Comparison of ENCODE assay signal across 29 mouse cellular contexts in the genomic region with DNA sequence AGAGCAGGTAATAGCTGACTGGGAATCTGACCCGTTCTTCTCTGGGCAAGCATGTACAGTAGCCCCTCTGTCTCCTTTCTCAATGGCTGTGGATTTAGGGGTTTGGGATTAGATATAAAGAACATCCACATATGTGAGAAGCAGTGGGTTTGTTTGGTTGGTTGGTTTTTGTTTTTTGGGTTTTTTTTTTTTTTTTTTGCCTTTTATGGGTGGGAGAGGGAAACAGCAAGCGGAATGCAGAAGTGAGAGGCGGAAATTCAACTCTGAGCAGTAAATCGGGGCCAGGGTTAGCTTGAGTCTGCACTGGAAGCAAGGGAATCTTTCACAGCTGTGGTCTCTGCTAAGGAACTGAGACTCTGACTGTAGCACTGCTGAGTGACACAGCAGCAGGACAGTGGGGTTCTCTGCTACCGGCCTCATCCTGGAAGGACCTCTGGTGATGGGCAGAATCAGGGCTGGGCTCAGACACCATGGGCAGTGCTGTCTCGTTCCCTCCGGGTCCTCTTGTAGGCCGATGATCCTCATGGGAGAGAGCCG. TPM values are rescaled to one million over a fixed set of nuclear protein-coding genes. Genes with fewer than 3 reads are reported as not detected.
A peak's percentile ranks its signal among the peaks of the same experiment; 100 is the strongest.
DNase-seq lines count a peak whose midpoint lies in the region; ATAC-seq and TF ChIP-seq lines count a peak whose summit lies in the region.
"Had no signal": no experiment of that assay in that cellular context is flagged by ENCODE, and none has a peak within 500 bp of the region (broad histone marks: within the 10 kb centered on the region; RNA-seq: fewer than 3 reads in every experiment).

No protein-coding gene starts in this region.

- no peaks in the 10 kb centered on the region for H3K27me3 ChIP-seq in spleen, adult 2 months (ENCODE audit: control insufficient read depth, insufficient read depth, low read length)
- H3K27me3 ChIP-seq: embryonic facial prominence, embryonic 15.5 days; forebrain, embryonic 15.5 days; hindbrain, embryonic 13.5 days; limb, embryonic 12.5 days; liver, embryonic 12.5 days; midbrain, embryonic 15.5 days; stomach, embryonic 15.5 days had no signal

- 81% methylated on average over 9 of the region's 9 CpGs for WGBS in spleen, adult 2 months

- peak overlapping the region; percentile 39 for H3K27ac ChIP-seq in spleen, adult 2 months (ENCODE audit: insufficient read depth, low read length)
- H3K27ac ChIP-seq: embryonic facial prominence, embryonic 15.5 days; forebrain, embryonic 15.5 days; heart, adult 2 months; hindbrain, embryonic 13.5 days; kidney, postnatal 0 days; limb, embryonic 12.5 days; liver, embryonic 12.5 days; midbrain, embryonic 15.5 days; stomach, embryonic 15.5 days had no signal

- ATAC-seq in common myeloid progenitor, adult 5-6 weeks (replicated peaks; ENCODE audit: low read depth, poor library complexity, severe bottlenecking), result peak; percentile 77
- ATAC-seq in monocyte, adult 5-6 weeks (replicated peaks; ENCODE audit: insufficient number of reproducible peaks, low FRiP score, low TSS enrichment, poor library complexity, severe bottlenecking), result peak; percentile 62
- no peak for ATAC-seq in erythroid progenitor cell, adult 5-6 weeks (replicated peaks; ENCODE audit: low FRiP score, poor library complexity, severe bottlenecking)
- ATAC-seq: forebrain, embryonic 15.5 days; liver, embryonic 12.5 days; midbrain, embryonic 15.5 days had no signal

- no peak overlapping the region for H3K4me3 ChIP-seq in spleen, adult 2 months (ENCODE audit: extremely low read depth, insufficient read depth, insufficient read length)
- H3K4me3 ChIP-seq: embryonic facial prominence, embryonic 15.5 days; forebrain, embryonic 15.5 days; heart, adult 2 months; hindbrain, embryonic 13.5 days; limb, embryonic 12.5 days; liver, embryonic 12.5 days; midbrain, embryonic 15.5 days; stomach, embryonic 15.5 days had no signal

- no peak for TF ChIP-seq POLR2A in spleen, adult 2 months (IDR thresholded peaks at IDR 0.05; ENCODE audit: low read depth, low read length)

- no peak for DNase-seq in spleen, adult 2 months (ENCODE audit: low read depth in 1 of 2, low spot score in 2 of 2)
- no peak for DNase-seq in spleen, postnatal 10 days (ENCODE audit: low spot score in 2 of 2)
- DNase-seq in cerebellum, postnatal 4 days (ENCODE audit: low spot score in 2 of 2), result no peak
- DNase-seq in c-Kit-positive CD71-positive TER-119-positive erythroid progenitor cells, embryonic 14.5 days (ENCODE audit: low spot score), result no peak
- DNase-seq: adrenal gland, postnatal 10 days; cerebellum, adult 18-20 months; cerebellum, postnatal 25 days; gastrocnemius, postnatal 10 days; kidney, adult 11 months; lung, adult 2 months; lung, postnatal 14 days; right cerebral cortex, adult 18-20 months; spleen, adult 18-20 months; thymus, postnatal 25 days had no signal

- H3K4me1 ChIP-seq in spleen, adult 2 months (ENCODE audit: control insufficient read depth, insufficient read depth, insufficient read length), result no peaks in the 10 kb centered on the region; the same call in 1 of the 2 replicates

- no peak for TF ChIP-seq CTCF in spleen, adult 2 months (IDR thresholded peaks at IDR 0.05; ENCODE audit: extremely low read depth, insufficient read depth, insufficient read length, insufficient replicate concordance)

- H3K36me3 ChIP-seq in spleen, adult 2 months (ENCODE audit: control insufficient read depth, insufficient read depth, low read length), result peaks cover 48% of the 10 kb centered on the region

RNA-seq across cellular contexts. Expression of a gene that starts 6.0 kb away (rescaled TPM):
- 38.6 and 40.3 TPM in 2 replicates for polyA plus RNA-seq in spleen, adult 2 months (2012; rRNA removed)
- total RNA-seq in common myeloid progenitor, adult 5-6 weeks (2017), result 55.7 and 59.3 TPM in 2 replicates
- 49.0 to 60.7 TPM (median 51.0 TPM) in 3 replicates for total RNA-seq in monocyte, adult 5-6 weeks (2017)
- total RNA-seq in erythroid progenitor cell, adult 5-6 weeks (2015; ENCODE audit: low replicate concordance), result 12.6 and 21.4 TPM in 2 replicates
- 11.4 and 20.5 TPM in 2 replicates for total RNA-seq in erythroid progenitor cell, adult 5-6 weeks (2017; ENCODE audit: low replicate concordance)

RNA-seq across cellular contexts. Expression of a gene that starts 22.5 kb away (rescaled TPM):
- 0.08 and 0.14 TPM in 2 replicates for polyA plus RNA-seq in spleen, adult 2 months (2012; rRNA removed)
- total RNA-seq in common myeloid progenitor, adult 5-6 weeks (2017), result not detected in 2 replicates
- total RNA-seq in monocyte, adult 5-6 weeks (2017), result not detected in 3 replicates
- 0.84 TPM in 1 of 2 replicates, not detected in the other for total RNA-seq in erythroid progenitor cell, adult 5-6 weeks (2015; ENCODE audit: low replicate concordance)
- total RNA-seq in erythroid progenitor cell, adult 5-6 weeks (2017; ENCODE audit: low replicate concordance), result not detected in 2 replicates
- total RNA-seq: heart, adult 2 months; heart, postnatal 25 days; megakaryocyte-erythroid progenitor cell, adult 5-6 weeks had no signal
- polyA plus RNA-seq: C2C12; limb, embryonic 12.5 days had no signal

RNA-seq across cellular contexts. Expression of a gene that starts 29.4 kb away (rescaled TPM):
- polyA plus RNA-seq in spleen, adult 2 months (2012; rRNA removed), result 0.29 and 0.32 TPM in 2 replicates
- 0.05 TPM in 1 of 2 replicates, not detected in the other for total RNA-seq in common myeloid progenitor, adult 5-6 weeks (2017)
- 0.19 to 0.29 TPM in 2 of 3 replicates, not detected in the other for total RNA-seq in monocyte, adult 5-6 weeks (2017)
- total RNA-seq in erythroid progenitor cell, adult 5-6 weeks (2015; ENCODE audit: low replicate concordance), result not detected in 2 replicates
- total RNA-seq in erythroid progenitor cell, adult 5-6 weeks (2017; ENCODE audit: low replicate concordance), result not detected in 2 replicates
- total RNA-seq: megakaryocyte-erythroid progenitor cell, adult 5-6 weeks had no signal
